Mouse (Mus musculus): ENCODE data around the gene Emcn. TPM values are rescaled to one million over a fixed set of nuclear protein-coding genes. Genes with fewer than 3 reads are reported as not detected.
A peak's percentile ranks its signal among the peaks of the same experiment; 100 is the strongest.

Emcn gene
- polyA plus RNA-seq, 1 experiment from 2014 or later = 104 TPM

GRCm38 (mm10) chr3:137319950-137320349 lies 20.9 kb upstream of the Emcn start:
- Histone ChIP-seq H3K27me3 (ENCODE audit: control insufficient read depth, insufficient read depth, low read depth, low read length) (no peaks in the 10 kb centered on the region), H3K9ac (ENCODE audit: low read length) (no peak overlapping the region), H3K36me3 (ENCODE audit: control insufficient read depth, insufficient read depth, low read length) (no peaks in the 10 kb centered on the region), H3K27ac (ENCODE audit: low read length) (no peak overlapping the region), H3K9me3 (ENCODE audit: control insufficient read depth, low read length) (no peaks in the 10 kb centered on the region), H3K4me1 (replicated peaks; ENCODE audit: control insufficient read depth, insufficient read depth, low read length) (no peaks in the 10 kb centered on the region), H3K4me3 (ENCODE audit: low read length) (no peak overlapping the region), H3K4me2 (ENCODE audit: low read depth, low read length) (no peak overlapping the region)
- ATAC-seq (ENCODE audit: low read depth) = no peak
- WGBS = 28% methylated on average over 1 of the region's 1 CpGs

DNA sequence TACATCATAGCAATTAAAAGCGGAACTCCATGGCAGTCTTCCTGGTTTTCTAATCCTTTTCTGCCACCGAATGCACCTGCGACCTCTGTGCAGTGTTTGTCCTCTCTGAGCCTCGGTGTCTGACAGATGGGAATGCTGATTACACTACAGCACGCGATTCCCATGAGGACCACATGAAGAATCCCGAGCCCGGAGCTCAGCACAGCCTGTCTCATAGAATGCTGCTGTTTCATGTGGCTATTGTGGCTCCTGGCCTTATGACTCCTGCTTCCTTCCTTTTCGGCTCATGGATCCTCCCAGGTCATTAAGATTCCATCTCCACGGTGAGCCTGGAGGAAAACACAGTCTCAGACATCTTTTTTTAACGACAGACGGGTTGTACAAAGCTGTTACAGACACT lies 18.6 kb upstream of the Emcn start:
- H3K36me3 ChIP-seq (ENCODE audit: control insufficient read depth, insufficient read depth, low read length) = no peaks in the 10 kb centered on the region
- H3K4me1 ChIP-seq (replicated peaks; ENCODE audit: control insufficient read depth, insufficient read depth, low read length) = no peaks in the 10 kb centered on the region
- H3K27ac ChIP-seq (ENCODE audit: low read length) = peak overlapping the region; percentile 43
- H3K27me3 ChIP-seq (ENCODE audit: control insufficient read depth, insufficient read depth, low read depth, low read length) = no peaks in the 10 kb centered on the region
- H3K4me3 ChIP-seq (ENCODE audit: low read length) = no peak overlapping the region
- no peaks in the 10 kb centered on the region for H3K9me3 ChIP-seq (ENCODE audit: control insufficient read depth, low read length)
- H3K4me2 ChIP-seq (ENCODE audit: low read depth, low read length) = no peak overlapping the region
- WGBS = 46% methylated on average over 12 of the region's 12 CpGs
- no peak overlapping the region for H3K9ac ChIP-seq (ENCODE audit: low read length)
- peak; percentile 51; the same call in 1 of the 2 replicates for ATAC-seq (ENCODE audit: low read depth)

DNA sequence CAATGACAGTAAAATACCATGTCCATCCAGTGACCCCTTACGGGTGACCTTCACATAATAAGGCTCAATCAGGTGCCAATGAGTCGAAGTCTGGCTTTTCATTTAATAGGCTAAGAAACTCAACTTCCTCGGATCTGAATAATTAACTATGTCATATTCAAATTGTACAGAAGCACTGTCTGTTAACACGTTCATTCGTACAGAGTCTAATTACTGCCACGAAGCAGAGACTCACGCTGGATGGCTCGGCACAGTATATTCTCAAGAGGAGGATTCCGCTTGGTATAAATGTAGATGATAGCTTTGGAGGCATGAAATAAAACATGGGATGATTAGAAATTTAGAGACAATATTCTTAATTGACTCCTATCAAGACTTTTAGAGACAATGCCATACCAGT lies 11.0 kb upstream of the Emcn start:
- H3K4me3 ChIP-seq (ENCODE audit: low read length) = no peak overlapping the region
- no peaks in the 10 kb centered on the region for H3K9me3 ChIP-seq (ENCODE audit: control insufficient read depth, low read length)
- H3K4me1 ChIP-seq (replicated peaks; ENCODE audit: control insufficient read depth, insufficient read depth, low read length) = peaks cover 2% of the 10 kb centered on the region; the same call in 1 of the 2 replicates
- ATAC-seq (ENCODE audit: low read depth) = no peak
- no peak overlapping the region for H3K9ac ChIP-seq (ENCODE audit: low read length)
- no peaks in the 10 kb centered on the region for H3K36me3 ChIP-seq (ENCODE audit: control insufficient read depth, insufficient read depth, low read length)
- H3K27me3 ChIP-seq (ENCODE audit: control insufficient read depth, insufficient read depth, low read depth, low read length) = no peaks in the 10 kb centered on the region
- H3K4me2 ChIP-seq (ENCODE audit: low read depth, low read length) = no peak overlapping the region
- H3K27ac ChIP-seq (ENCODE audit: low read length) = no peak overlapping the region
- 90% methylated on average over 9 of the region's 9 CpGs for WGBS

DNA sequence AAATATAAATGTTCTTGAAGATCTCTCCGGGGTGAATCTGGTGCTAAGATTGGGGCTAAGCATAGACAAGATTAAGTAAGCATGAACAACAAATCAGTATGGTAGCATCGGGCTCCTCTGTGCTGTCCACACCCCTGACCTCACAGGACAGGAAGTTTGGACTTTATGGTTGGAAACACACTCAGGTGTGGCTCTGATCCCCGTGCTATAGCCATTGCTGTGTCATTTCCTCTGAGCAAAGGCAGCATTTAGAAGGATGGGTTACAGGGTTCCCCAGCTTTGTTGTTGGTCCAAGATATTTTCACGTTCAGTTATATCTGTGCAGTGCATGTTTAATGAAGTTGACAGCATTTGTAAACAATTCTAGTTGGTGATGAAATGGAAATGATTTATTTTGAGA lies 9.9 kb upstream of the Emcn start:
- no peaks in the 10 kb centered on the region for H3K9me3 ChIP-seq (ENCODE audit: control insufficient read depth, low read length)
- no peak overlapping the region for H3K27ac ChIP-seq (ENCODE audit: low read length)
- no peak overlapping the region for H3K4me3 ChIP-seq (ENCODE audit: low read length)
- 0 out of 2 replicates have a peak, but pooled peaks have one; percentile 61 for ATAC-seq (ENCODE audit: low read depth)
- H3K4me1 ChIP-seq (replicated peaks; ENCODE audit: control insufficient read depth, insufficient read depth, low read length) = peaks cover 2% of the 10 kb centered on the region; the same call in 1 of the 2 replicates
- H3K4me2 ChIP-seq (ENCODE audit: low read depth, low read length) = no peak overlapping the region
- H3K36me3 ChIP-seq (ENCODE audit: control insufficient read depth, insufficient read depth, low read length) = no peaks in the 10 kb centered on the region
- 41% methylated on average over 4 of the region's 4 CpGs for WGBS
- H3K27me3 ChIP-seq (ENCODE audit: control insufficient read depth, insufficient read depth, low read depth, low read length) = no peaks in the 10 kb centered on the region
- no peak overlapping the region for H3K9ac ChIP-seq (ENCODE audit: low read length)

DNA sequence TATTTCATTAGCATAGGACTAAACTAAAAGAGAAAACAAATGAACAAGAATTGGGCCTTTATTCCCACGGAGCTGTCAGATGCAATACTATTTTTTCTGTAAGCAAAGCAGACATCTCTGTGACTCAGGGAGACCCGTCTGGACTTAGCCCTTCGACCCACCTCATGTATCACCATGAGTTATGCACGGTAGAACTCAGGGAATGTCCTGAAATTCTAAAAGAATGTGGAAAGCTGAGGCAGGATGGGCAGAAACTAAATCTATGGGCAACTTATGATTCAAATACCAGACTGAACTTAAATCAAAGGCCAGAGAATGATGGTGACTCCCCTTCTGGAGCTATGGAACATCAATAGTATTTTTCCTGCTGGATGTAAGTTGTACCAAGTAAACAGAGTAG lies 8.3 kb upstream of the Emcn start:
- no peaks in the 10 kb centered on the region for H3K9me3 ChIP-seq (ENCODE audit: control insufficient read depth, low read length)
- WGBS = 66% methylated on average over 4 of the region's 4 CpGs
- peaks cover 2% of the 10 kb centered on the region; the same call in 1 of the 2 replicates for H3K4me1 ChIP-seq (replicated peaks; ENCODE audit: control insufficient read depth, insufficient read depth, low read length)
- H3K4me3 ChIP-seq (ENCODE audit: low read length) = no peak overlapping the region
- no peak overlapping the region for H3K27ac ChIP-seq (ENCODE audit: low read length)
- H3K9ac ChIP-seq (ENCODE audit: low read length) = no peak overlapping the region
- no peaks in the 10 kb centered on the region for H3K27me3 ChIP-seq (ENCODE audit: control insufficient read depth, insufficient read depth, low read depth, low read length)
- ATAC-seq (ENCODE audit: low read depth) = no peak
- no peak overlapping the region for H3K4me2 ChIP-seq (ENCODE audit: low read depth, low read length)
- H3K36me3 ChIP-seq (ENCODE audit: control insufficient read depth, insufficient read depth, low read length) = no peaks in the 10 kb centered on the region

GRCm38 (mm10) chr3:137335957-137336356 lies 4.9 kb upstream of the Emcn start:
- peaks cover 1% of the 10 kb centered on the region; the same call in 1 of the 2 replicates for H3K4me1 ChIP-seq (replicated peaks; ENCODE audit: control insufficient read depth, insufficient read depth, low read length)
- no peak overlapping the region for H3K27ac ChIP-seq (ENCODE audit: low read length)
- no peaks in the 10 kb centered on the region for H3K9me3 ChIP-seq (ENCODE audit: control insufficient read depth, low read length)
- no peak overlapping the region for H3K4me3 ChIP-seq (ENCODE audit: low read length)
- no peaks in the 10 kb centered on the region for H3K36me3 ChIP-seq (ENCODE audit: control insufficient read depth, insufficient read depth, low read length)
- no peaks in the 10 kb centered on the region for H3K27me3 ChIP-seq (ENCODE audit: control insufficient read depth, insufficient read depth, low read depth, low read length)
- ATAC-seq (ENCODE audit: low read depth) = no peak
- no peak overlapping the region for H3K9ac ChIP-seq (ENCODE audit: low read length)
- H3K4me2 ChIP-seq (ENCODE audit: low read depth, low read length) = no peak overlapping the region
- WGBS = 93% methylated on average over 4 of the region's 4 CpGs

DNA sequence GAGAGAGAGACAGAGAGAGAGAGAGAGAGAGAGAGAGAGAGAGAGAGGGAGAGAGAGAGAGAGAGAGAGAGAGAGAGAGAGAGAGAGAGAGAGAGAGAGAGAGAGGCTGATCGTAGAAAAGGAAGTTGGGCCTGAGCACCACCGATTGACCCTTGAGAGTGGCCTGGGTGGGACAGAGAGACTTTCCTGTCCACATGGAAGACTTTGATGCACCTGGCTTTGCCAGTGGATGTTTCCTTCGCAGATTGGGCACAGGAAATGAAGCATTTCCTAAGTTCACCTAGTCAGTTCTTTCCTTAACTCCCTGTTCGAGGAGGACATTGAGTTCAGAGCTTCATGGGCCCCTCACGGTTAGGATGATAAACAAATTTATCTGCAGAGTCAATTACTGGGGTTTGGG lies 2.6 kb downstream of the Emcn start:
- 54% methylated on average over 5 of the region's 5 CpGs for WGBS
- no peak overlapping the region for H3K4me3 ChIP-seq (ENCODE audit: low read length)
- no peaks in the 10 kb centered on the region for H3K36me3 ChIP-seq (ENCODE audit: control insufficient read depth, insufficient read depth, low read length)
- ATAC-seq (ENCODE audit: low read depth) = no peak
- no peak overlapping the region for H3K27ac ChIP-seq (ENCODE audit: low read length)
- H3K9me3 ChIP-seq (ENCODE audit: control insufficient read depth, low read length) = no peaks in the 10 kb centered on the region
- no peaks in the 10 kb centered on the region for H3K4me1 ChIP-seq (replicated peaks; ENCODE audit: control insufficient read depth, insufficient read depth, low read length)
- H3K9ac ChIP-seq (ENCODE audit: low read length) = no peak overlapping the region
- H3K4me2 ChIP-seq (ENCODE audit: low read depth, low read length) = peak overlapping the region; percentile 18; the same call in 1 of the 2 replicates
- H3K27me3 ChIP-seq (ENCODE audit: control insufficient read depth, insufficient read depth, low read depth, low read length) = no peaks in the 10 kb centered on the region

- no peak overlapping the region for H3K4me3 ChIP-seq (ENCODE audit: low read length)
- 71% methylated on average over 5 of the region's 5 CpGs for WGBS
- ATAC-seq (ENCODE audit: low read depth) = no peak
Measured at GRCm38 (mm10) chr3:137351882-137352281, 11.0 kb downstream of the Emcn start.

DNA sequence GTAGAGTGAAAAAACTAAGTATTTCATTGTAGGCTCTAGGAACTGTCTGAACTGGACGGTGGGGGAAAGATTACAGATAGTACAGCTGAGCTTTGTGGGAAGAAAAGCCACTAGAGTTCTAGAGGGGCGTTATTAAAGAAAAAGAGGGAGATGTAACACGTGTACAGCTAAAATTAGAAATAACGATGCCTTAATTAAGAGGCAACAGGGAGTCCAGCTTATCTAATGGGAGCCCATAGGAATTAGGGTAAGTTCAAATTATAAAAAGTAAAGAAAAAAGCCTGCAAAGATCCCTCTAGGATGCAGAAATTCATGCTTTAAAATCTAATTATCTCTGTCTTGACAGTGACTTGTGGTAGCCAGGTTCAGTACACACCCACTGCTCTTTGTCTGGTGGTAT lies 15.8 kb downstream of the Emcn start:
- no peaks in the 10 kb centered on the region for H3K9me3 ChIP-seq (ENCODE audit: control insufficient read depth, low read length)
- H3K4me3 ChIP-seq (ENCODE audit: low read length) = no peak overlapping the region
- H3K4me2 ChIP-seq (ENCODE audit: low read depth, low read length) = no peak overlapping the region
- WGBS = 85% methylated on average over 4 of the region's 4 CpGs
- no peak for ATAC-seq (ENCODE audit: low read depth)
- H3K4me1 ChIP-seq (replicated peaks; ENCODE audit: control insufficient read depth, insufficient read depth, low read length) = no peaks in the 10 kb centered on the region
- no peaks in the 10 kb centered on the region for H3K27me3 ChIP-seq (ENCODE audit: control insufficient read depth, insufficient read depth, low read depth, low read length)
- H3K9ac ChIP-seq (ENCODE audit: low read length) = no peak overlapping the region
- H3K27ac ChIP-seq (ENCODE audit: low read length) = no peak overlapping the region
- no peaks in the 10 kb centered on the region for H3K36me3 ChIP-seq (ENCODE audit: control insufficient read depth, insufficient read depth, low read length)

More at GRCm38 (mm10) chr3:137351882-137352281, 11.0 kb downstream of the Emcn start:
- H3K9ac ChIP-seq (ENCODE audit: low read length) = no peak overlapping the region
- H3K4me2 ChIP-seq (ENCODE audit: low read depth, low read length) = no peak overlapping the region
- H3K27ac ChIP-seq (ENCODE audit: low read length) = no peak overlapping the region
- no peaks in the 10 kb centered on the region for H3K36me3 ChIP-seq (ENCODE audit: control insufficient read depth, insufficient read depth, low read length)
- no peaks in the 10 kb centered on the region for H3K4me1 ChIP-seq (replicated peaks; ENCODE audit: control insufficient read depth, insufficient read depth, low read length)
- no peaks in the 10 kb centered on the region for H3K27me3 ChIP-seq (ENCODE audit: control insufficient read depth, insufficient read depth, low read depth, low read length)
- no peaks in the 10 kb centered on the region for H3K9me3 ChIP-seq (ENCODE audit: control insufficient read depth, low read length)
